Mouse (Mus musculus) spleen, adult 2 months (tissue): ENCODE measurements at regions not wholly inside any gene's neighbourhood (a gene's known extent, or its start where the extent isn't known, plus 50 kb on each side); places are given as distances from the start of the nearest gene placed in this dataset.

Experiments
- DNase-seq, 2 experiments: peaks; one replicate each; pipeline versions ENCODE4 v3.0.0 to v3.0.0-alpha.2; 2012 to 2021; ENCODE audit warnings: low spot score in 2 of 2, low read depth in 1 of 2
- H3K27ac ChIP-seq: fragments of 200-500 bp; 2 replicates; pipeline ENCODE4 v1.5.1; 2012; ENCODE audit warnings: low read length, inconsistent platforms; ENCODE audit not compliant: insufficient read depth
- H3K27me3 ChIP-seq: fragments of 200-500 bp; 2 replicates; pipeline ENCODE4 v1.6.1; 2012; ENCODE audit warnings: mild to moderate bottlenecking, moderate library complexity, low read length, inconsistent platforms; ENCODE audit not compliant: control insufficient read depth, insufficient read depth
- H3K36me3 ChIP-seq: fragments of 200-500 bp; 2 replicates; pipeline ENCODE4 v1.6.1; 2012; ENCODE audit warnings: mild to moderate bottlenecking, low read length, inconsistent platforms; ENCODE audit not compliant: control insufficient read depth, insufficient read depth
- H3K4me1 ChIP-seq: fragments of 200-500 bp; 2 replicates; pipeline ENCODE4 v1.6.1; 2011; ENCODE audit warnings: inconsistent platforms; ENCODE audit not compliant: control insufficient read depth, insufficient read depth, insufficient read length
- H3K4me3 ChIP-seq: fragments of 200-500 bp; 2 replicates; pipeline ENCODE4 v1.5.1; 2011; ENCODE audit warnings: mild to moderate bottlenecking, inconsistent platforms; ENCODE audit not compliant: insufficient read depth, insufficient read length; ENCODE audit errors: extremely low read depth
- CTCF ChIP-seq: fragments of 200-500 bp; IDR thresholded peaks from 2 replicates; pipeline ENCODE4 v1.5.1; 2011; ENCODE audit warnings: mild to moderate bottlenecking, inconsistent platforms; ENCODE audit not compliant: insufficient read depth, insufficient read length, insufficient replicate concordance; ENCODE audit errors: extremely low read depth
- POLR2A ChIP-seq: fragments of 200-500 bp; IDR thresholded peaks from 2 replicates; pipeline ENCODE4 v1.6.1; 2011; ENCODE audit warnings: low read depth, low read length, inconsistent platforms
- WGBS: fragments of 180-500 bp; shearing (Covaris S2); methylation state at CpG from one replicate; pipeline ENCODE4 v1.1.7; 2018; 5-methylcytosine and 5-hydroxymethylcytosine counted together

- TF ChIP-seq CTCF (no peak), POLR2A (no peak)
- no peaks in the 10 kb centered on the region for H3K27me3 ChIP-seq
- no peaks in the 10 kb centered on the region for H3K4me1 ChIP-seq
- H3K27ac ChIP-seq: no peak overlapping the region
- DNase-seq: no peak
- no peaks in the 10 kb centered on the region for H3K36me3 ChIP-seq
- no peak overlapping the region for H3K4me3 ChIP-seq
- WGBS: 64% methylated on average over 7 of the region's 7 CpGs
These were observed 141.6 kb upstream of the Plekha5 start for GRCm38 (mm10) chr6:140282285-140282577.

GRCm38 (mm10) chr6:140281488-140282284 lies 142.2 kb upstream of the Plekha5 start:
- no peak for DNase-seq
- H3K27me3 ChIP-seq: no peaks in the 10 kb centered on the region
- WGBS: 52% methylated on average over 17 of the region's 17 CpGs
- no peaks in the 10 kb centered on the region for H3K36me3 ChIP-seq
- H3K4me3 ChIP-seq: no peak overlapping the region
- TF ChIP-seq CTCF (no peak), POLR2A (no peak)
- no peaks in the 10 kb centered on the region for H3K4me1 ChIP-seq
- no peak overlapping the region for H3K27ac ChIP-seq

- no peaks in the 10 kb centered on the region for H3K4me1 ChIP-seq
- H3K27ac ChIP-seq: no peak overlapping the region
- no peaks in the 10 kb centered on the region for H3K27me3 ChIP-seq
- no peaks in the 10 kb centered on the region for H3K36me3 ChIP-seq
- no peak overlapping the region for H3K4me3 ChIP-seq
- no peak for TF ChIP-seq POLR2A
- TF ChIP-seq CTCF: no peak
- DNase-seq: no peak
- 81% methylated on average over 9 of the region's 9 CpGs for WGBS
These were observed 142.9 kb upstream of the Plekha5 start for GRCm38 (mm10) chr6:140280817-140281475.

DNA sequence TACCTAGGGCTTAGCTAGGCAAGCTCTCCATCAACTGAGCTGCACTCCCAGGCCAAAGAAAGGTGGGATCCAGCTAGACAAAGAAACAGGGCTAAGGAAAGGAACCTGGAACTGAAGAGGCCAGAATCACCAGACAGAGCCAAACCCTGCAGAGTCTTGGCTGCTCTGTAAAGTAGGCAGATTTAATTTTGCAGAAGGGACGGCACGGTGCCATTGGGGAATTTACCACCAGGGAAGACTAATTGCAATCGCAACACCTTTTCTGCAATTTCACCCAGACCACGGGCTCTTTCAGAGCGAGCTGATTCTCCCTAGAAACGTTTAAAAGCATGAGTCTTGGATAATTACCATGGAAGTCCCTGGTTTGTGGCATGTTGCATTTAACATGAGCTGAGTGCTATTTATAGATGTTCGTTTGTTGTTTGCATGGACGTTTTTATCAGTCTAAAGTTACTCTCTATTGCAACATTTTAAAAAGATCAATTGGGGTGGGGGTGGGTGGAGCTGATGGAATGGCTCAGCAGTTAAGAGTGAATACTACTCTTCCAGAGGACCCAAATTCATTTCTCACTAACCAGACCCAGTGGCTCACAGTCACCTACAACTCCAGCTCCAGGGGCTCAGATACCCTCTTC lies 144.0 kb upstream of the Plekha5 start:
- TF ChIP-seq POLR2A (no peak), CTCF (no peak)
- Histone ChIP-seq H3K27me3 (no peaks in the 10 kb centered on the region), H3K4me3 (no peak overlapping the region), H3K36me3 (no peaks in the 10 kb centered on the region), H3K27ac (no peak overlapping the region), H3K4me1 (no peaks in the 10 kb centered on the region)
- no peak for DNase-seq
- 88% methylated on average over 8 of the region's 8 CpGs for WGBS

DNA sequence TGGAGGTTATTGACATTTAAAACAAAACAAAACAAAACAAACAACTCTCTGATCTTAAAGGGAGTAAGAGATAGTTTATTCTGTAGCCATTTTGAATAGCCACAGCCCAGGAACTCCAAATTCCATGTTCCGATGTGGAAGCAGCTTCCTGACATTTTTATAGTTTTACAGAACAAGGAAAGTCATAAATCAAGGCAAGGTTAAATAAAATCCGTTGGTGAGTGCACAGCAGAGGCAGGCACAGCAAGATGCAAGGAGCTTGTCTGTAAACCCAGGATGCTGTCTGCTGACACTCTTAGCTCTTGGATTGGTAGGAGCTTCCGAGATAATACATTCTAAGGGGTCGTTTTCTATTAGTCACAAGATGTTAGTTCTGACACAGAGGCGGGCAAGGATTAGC lies 145.1 kb upstream of the Plekha5 start:
- Histone ChIP-seq H3K4me1 (no peaks in the 10 kb centered on the region), H3K36me3 (no peaks in the 10 kb centered on the region), H3K27me3 (no peaks in the 10 kb centered on the region), H3K27ac (no peak overlapping the region), H3K4me3 (no peak overlapping the region)
- 66% methylated on average over 5 of the region's 5 CpGs for WGBS
- no peak for DNase-seq
- TF ChIP-seq CTCF: no peak
- TF ChIP-seq POLR2A: no peak

DNA sequence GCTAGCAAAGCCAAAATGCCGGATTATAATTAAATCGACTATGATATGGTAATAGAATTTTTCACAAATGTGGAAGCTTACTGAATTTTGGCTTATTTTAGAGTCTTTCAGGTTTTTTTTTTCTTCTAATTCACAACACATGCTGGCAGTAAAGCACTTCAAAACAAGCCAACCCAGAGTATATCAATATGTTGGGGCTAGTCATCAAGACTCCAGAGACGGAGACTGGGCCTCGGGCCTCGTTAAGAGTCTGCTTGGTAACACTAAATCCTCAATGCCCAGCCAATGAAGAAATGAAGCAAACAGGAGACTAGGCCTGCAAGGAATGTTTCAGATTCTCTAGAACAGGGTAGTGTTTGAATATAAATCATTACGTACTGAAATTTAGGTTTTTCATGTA lies 153.3 kb upstream of the Plekha5 start:
- WGBS: 93% methylated on average over 6 of the region's 6 CpGs
- no peak for TF ChIP-seq POLR2A
- TF ChIP-seq CTCF: no peak
- H3K27me3 ChIP-seq: no peaks in the 10 kb centered on the region
- H3K27ac ChIP-seq: no peak overlapping the region
- no peaks in the 10 kb centered on the region for H3K36me3 ChIP-seq
- no peak for DNase-seq
- H3K4me3 ChIP-seq: no peak overlapping the region
- H3K4me1 ChIP-seq: no peaks in the 10 kb centered on the region
